Mouse (Mus musculus) heart, embryonic 16.5 days (tissue): ENCODE results near the gene Ralgapa1. TPM values are rescaled to one million over a fixed set of nuclear protein-coding genes. Genes with fewer than 3 reads are reported as not detected.
"Not testable (repeated sequence)": the region's sequence is repeated elsewhere in the genome, so short reads cannot be mapped to it uniquely, and the experiment has no call there.

ENCODE experiments used
- ATAC-seq: fragments of 200-750 bp; cut with Nextera tagmentation; replicated peaks from 2 replicates; pipeline ENCODE4 v1.8.0; 2017; ENCODE audit warnings: moderate number of reproducible peaks; ENCODE audit not compliant: insufficient read depth, low FRiP score; ENCODE audit errors: extremely low read depth
- H3K27ac ChIP-seq: fragments of 300-500 bp; sonication (generic); 2 replicates; pipeline ENCODE4 v1.5.1; 2014; ENCODE audit warnings: mild to moderate bottlenecking, low read length, control low read depth, moderate library complexity
- H3K27me3 ChIP-seq: fragments of 300-500 bp; sonication (generic); 2 replicates; pipeline ENCODE4 v1.6.1; 2014; ENCODE audit warnings: low read length, mixed read lengths; ENCODE audit not compliant: control insufficient read depth, insufficient read depth
- H3K36me3 ChIP-seq: fragments of 300-500 bp; sonication (generic); 2 replicates; pipeline ENCODE4 v1.6.1; 2014; ENCODE audit not compliant: control insufficient read depth, insufficient read depth
- H3K4me1 ChIP-seq: fragments of 300-500 bp; sonication (generic); 2 replicates; pipeline ENCODE4 v1.6.1; 2014; ENCODE audit warnings: low read length, mixed read lengths; ENCODE audit not compliant: control insufficient read depth, insufficient read depth
- H3K4me2 ChIP-seq: fragments of 300-500 bp; sonication (generic); 2 replicates; pipeline ENCODE4 v1.6.1; 2014; ENCODE audit warnings: low read depth, mild to moderate bottlenecking, control low read depth, low read length
- H3K4me3 ChIP-seq: fragments of 300-500 bp; sonication (generic); 2 replicates; pipeline ENCODE4 v1.5.1; 2014; ENCODE audit warnings: mild to moderate bottlenecking, control low read depth, low read length
- H3K9ac ChIP-seq: fragments of 300-500 bp; sonication (generic); 2 replicates; pipeline ENCODE4 v1.6.1; 2014; ENCODE audit warnings: low read length, control low read depth
- H3K9me3 ChIP-seq: fragments of 300-500 bp; sonication (generic); replicated peaks from 2 replicates; pipeline ENCODE4 v1.6.1; 2016; ENCODE audit warnings: low read length; ENCODE audit not compliant: control insufficient read depth
- WGBS: fragments of 180-500 bp; shearing (Covaris S2); extraction: QIAGEN DNeasy Blood & Tissue Kit; methylation state at CpG from one replicate; pipeline ENCODE4 v1.1.7; 2014; 5-methylcytosine and 5-hydroxymethylcytosine counted together
- polyA plus RNA-seq: library from polyadenylated mRNA; unstranded; fragments of >200 nt; fragmentation: Nextera tagmentation; extraction: Ambion mirVana; gene quantifications from 2 replicates; pipeline ENCODE4 v1.2.1, GENCODE M21; 2015

Gene Ralgapa1
- polyA plus RNA-seq, 1 experiment from 2014 or later, result 14.2 TPM

GRCm38 (mm10) chr12:55782662-55783061, 38.3 kb downstream of the Ralgapa1 start:
- H3K4me3 ChIP-seq, result no peak overlapping the region
- no peak for ATAC-seq
- H3K4me2 ChIP-seq, result no peak overlapping the region
- 85% methylated on average over 3 of the region's 3 CpGs for WGBS
- no peaks in the 10 kb centered on the region for H3K27me3 ChIP-seq
- peaks cover 18% of the 10 kb centered on the region for H3K36me3 ChIP-seq
- no peak overlapping the region for H3K27ac ChIP-seq
- no peaks in the 10 kb centered on the region for H3K9me3 ChIP-seq
- H3K4me1 ChIP-seq, result no peaks in the 10 kb centered on the region
- H3K9ac ChIP-seq, result no peak overlapping the region

- H3K4me3 ChIP-seq, result no peak overlapping the region
- H3K9me3 ChIP-seq, result no peaks in the 10 kb centered on the region
- ATAC-seq, result no peak
- H3K27ac ChIP-seq, result no peak overlapping the region
- H3K9ac ChIP-seq, result no peak overlapping the region
- H3K4me2 ChIP-seq, result no peak overlapping the region
- no peaks in the 10 kb centered on the region for H3K4me1 ChIP-seq
- 78% methylated on average over 2 of the region's 2 CpGs for WGBS
- H3K27me3 ChIP-seq, result no peaks in the 10 kb centered on the region
- peaks cover 24% of the 10 kb centered on the region for H3K36me3 ChIP-seq
Measured at GRCm38 (mm10) chr12:55778301-55778700, 42.7 kb downstream of the Ralgapa1 start.

DNA sequence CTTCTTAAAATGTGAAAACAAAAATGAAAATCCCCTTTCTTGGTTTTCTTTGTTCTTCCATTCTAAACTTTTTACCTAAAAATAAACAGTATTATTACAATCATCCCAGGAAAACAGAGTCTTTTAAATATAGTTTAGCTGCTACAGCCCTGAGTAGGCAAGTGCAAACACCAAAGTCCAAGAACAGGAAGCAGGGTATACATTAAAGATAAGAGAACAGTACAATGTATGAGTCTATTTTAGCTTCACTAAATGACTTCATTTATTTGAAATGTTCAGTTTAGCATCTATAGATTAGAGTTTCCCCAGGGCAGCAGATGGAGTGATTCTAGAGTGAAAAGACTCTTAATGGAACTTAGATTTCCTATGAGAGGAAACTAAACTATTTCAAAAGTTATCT, 43.6 kb downstream of the Ralgapa1 start:
- Histone ChIP-seq H3K4me3 (no peak overlapping the region), H3K27me3 (no peaks in the 10 kb centered on the region), H3K27ac (no peak overlapping the region), H3K9me3 (no peaks in the 10 kb centered on the region), H3K4me2 (no peak overlapping the region), H3K9ac (no peak overlapping the region), H3K4me1 (no peaks in the 10 kb centered on the region), H3K36me3 (peaks cover 24% of the 10 kb centered on the region)
- no peak for ATAC-seq

DNA sequence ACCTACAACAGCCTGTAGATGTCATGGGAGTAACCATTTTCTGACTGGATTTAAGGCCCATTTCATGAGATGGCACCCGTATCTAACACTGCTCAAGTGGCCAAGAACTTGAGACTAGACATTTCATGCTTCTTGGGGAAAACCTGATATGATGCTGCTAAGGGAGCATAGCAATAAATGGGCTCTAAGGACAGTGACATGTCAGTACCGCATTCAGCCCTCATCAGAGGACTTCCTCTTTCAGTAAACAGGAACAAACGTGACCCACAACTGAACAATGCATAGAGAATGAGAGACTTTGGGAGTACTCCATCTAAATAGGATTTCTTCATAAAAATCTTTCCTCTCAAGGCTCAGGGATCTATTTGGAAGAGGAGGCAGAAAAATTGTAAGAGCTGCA, 46.7 kb downstream of the Ralgapa1 start:
- Histone ChIP-seq H3K9me3 (no peaks in the 10 kb centered on the region), H3K4me2 (no peak overlapping the region), H3K27ac (no peak overlapping the region), H3K9ac (no peak overlapping the region), H3K4me1 (no peaks in the 10 kb centered on the region), H3K27me3 (no peaks in the 10 kb centered on the region), H3K4me3 (no peak overlapping the region), H3K36me3 (peaks cover 28% of the 10 kb centered on the region)
- WGBS, result 82% methylated on average over 3 of the region's 3 CpGs
- no peak for ATAC-seq

DNA sequence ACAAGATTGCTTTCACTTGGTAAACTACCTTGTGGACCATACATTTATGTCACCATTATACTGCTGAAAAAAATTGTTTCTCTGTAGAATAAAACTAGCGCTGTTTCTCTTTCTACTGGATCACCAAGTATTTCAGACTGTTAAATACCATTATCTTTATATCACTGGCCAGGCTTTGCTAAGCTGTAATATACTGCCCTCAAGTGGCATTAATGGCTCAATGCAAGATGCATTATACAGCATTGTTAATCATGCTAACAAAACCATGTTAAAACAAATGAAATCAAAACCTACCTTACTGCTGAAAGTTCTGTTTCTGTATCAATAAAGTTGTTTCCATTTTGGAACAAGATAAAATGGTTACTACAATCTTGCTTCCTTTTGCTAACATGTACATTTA, 100.6 kb downstream of the Ralgapa1 start:
- no peak overlapping the region for H3K4me2 ChIP-seq
- 79% methylated on average over 1 of the region's 1 CpGs for WGBS
- H3K36me3 ChIP-seq, result peaks cover 27% of the 10 kb centered on the region
- no peaks in the 10 kb centered on the region for H3K27me3 ChIP-seq
- no peaks in the 10 kb centered on the region for H3K4me1 ChIP-seq
- H3K4me3 ChIP-seq, result no peak overlapping the region
- no peak for ATAC-seq
- no peak overlapping the region for H3K9ac ChIP-seq
- H3K9me3 ChIP-seq, result no peaks in the 10 kb centered on the region
- no peak overlapping the region for H3K27ac ChIP-seq

GRCm38 (mm10) chr12:55705881-55706280, 115.1 kb downstream of the Ralgapa1 start:
- Histone ChIP-seq H3K36me3 (peaks cover 21% of the 10 kb centered on the region), H3K9me3 (no peaks in the 10 kb centered on the region), H3K27ac (no peak overlapping the region), H3K4me1 (no peaks in the 10 kb centered on the region), H3K27me3 (no peaks in the 10 kb centered on the region), H3K9ac (no peak overlapping the region), H3K4me3 (no peak overlapping the region), H3K4me2 (no peak overlapping the region)
- 95% methylated on average over 4 of the region's 4 CpGs for WGBS
- ATAC-seq, result no peak

- H3K36me3 ChIP-seq, result peaks cover 4% of the 10 kb centered on the region; the same call in 1 of the 2 replicates
- H3K4me2 ChIP-seq, result no peak overlapping the region
- H3K4me3 ChIP-seq, result no peak overlapping the region
- H3K9ac ChIP-seq, result no peak overlapping the region
- H3K9me3 ChIP-seq, result no peaks in the 10 kb centered on the region
- H3K27me3 ChIP-seq, result no peaks in the 10 kb centered on the region
- ATAC-seq, result no peak
- H3K4me1 ChIP-seq, result no peaks in the 10 kb centered on the region
- 90% methylated on average over 6 of the region's 6 CpGs for WGBS
- H3K27ac ChIP-seq, result no peak overlapping the region
Measured at GRCm38 (mm10) chr12:55666699-55667098, 154.3 kb downstream of the Ralgapa1 start.

- H3K9ac ChIP-seq, H3K27ac ChIP-seq, H3K4me3 ChIP-seq, H3K27me3 ChIP-seq, ATAC-seq, H3K4me2 ChIP-seq, H3K9me3 ChIP-seq, H3K4me1 ChIP-seq, H3K36me3 ChIP-seq: not testable (repeated sequence)
Measured at GRCm38 (mm10) chr12:55663194-55663593, 157.8 kb downstream of the Ralgapa1 start.

DNA sequence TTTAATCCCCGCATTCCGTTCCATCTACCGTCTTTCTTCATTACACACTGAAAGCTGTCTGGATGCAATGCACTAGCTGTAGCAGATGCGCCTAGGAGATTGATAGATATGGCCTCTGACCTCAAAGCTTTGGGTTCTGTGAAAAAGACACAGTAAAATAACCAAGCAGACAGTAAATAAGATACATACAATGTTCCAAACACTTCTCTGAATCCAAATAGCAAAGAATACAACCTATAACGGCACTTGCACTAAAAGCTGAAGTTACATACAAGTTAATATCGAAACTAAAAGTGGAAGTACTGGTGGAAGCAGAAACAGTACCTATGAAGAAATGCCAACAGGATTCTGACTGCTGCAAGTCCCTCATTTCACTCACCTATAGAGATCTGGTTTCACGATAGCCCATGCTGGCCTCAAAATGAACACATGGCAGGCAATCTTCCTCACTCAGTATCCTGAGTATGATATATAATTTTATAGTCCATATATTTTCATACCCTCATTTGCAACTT, 172.9 kb downstream of the Ralgapa1 start:
- H3K9me3 ChIP-seq, result no peaks in the 10 kb centered on the region
- 91% methylated on average over 7 of the region's 7 CpGs for WGBS
- H3K4me1 ChIP-seq, result no peaks in the 10 kb centered on the region
- H3K27me3 ChIP-seq, result no peaks in the 10 kb centered on the region
- no peaks in the 10 kb centered on the region for H3K36me3 ChIP-seq
- no peak overlapping the region for H3K4me2 ChIP-seq
- no peak overlapping the region for H3K4me3 ChIP-seq
- no peak overlapping the region for H3K27ac ChIP-seq
- ATAC-seq, result no peak
- no peak overlapping the region for H3K9ac ChIP-seq

DNA sequence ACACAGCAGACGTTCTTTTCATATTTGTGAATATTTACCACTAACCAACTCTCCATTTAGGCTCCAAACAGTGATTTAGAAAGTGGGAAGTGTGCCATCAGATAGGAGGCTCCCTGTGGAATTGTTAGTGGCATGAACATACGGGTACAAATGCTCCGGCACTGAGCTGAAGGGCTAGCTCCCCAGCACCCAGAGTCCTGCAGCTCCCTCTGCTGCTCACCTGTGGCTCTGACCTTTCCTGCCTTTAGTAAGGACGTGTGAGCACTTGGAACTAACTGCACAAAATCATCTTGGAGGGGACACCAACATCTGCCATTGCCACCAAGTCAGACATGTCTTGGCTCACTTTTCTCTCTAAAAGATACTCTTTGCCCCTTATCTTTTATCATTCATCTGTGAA, 194.3 kb downstream of the Ralgapa1 start:
- no peaks in the 10 kb centered on the region for H3K27me3 ChIP-seq
- H3K9me3 ChIP-seq, result no peaks in the 10 kb centered on the region
- H3K4me3 ChIP-seq, result no peak overlapping the region
- H3K4me2 ChIP-seq, result no peak overlapping the region
- no peaks in the 10 kb centered on the region for H3K36me3 ChIP-seq
- 42% methylated on average over 4 of the region's 4 CpGs for WGBS
- no peak overlapping the region for H3K9ac ChIP-seq
- H3K4me1 ChIP-seq, result no peaks in the 10 kb centered on the region
- ATAC-seq, result no peak
- no peak overlapping the region for H3K27ac ChIP-seq
